Mouse (Mus musculus) adrenal gland, adult 2 months (tissue): ENCODE data around the gene B3gat1. TPM values are rescaled to one million over a fixed set of nuclear protein-coding genes. Genes with fewer than 3 reads are reported as not detected.

ENCODE experiments used
- DNase-seq: peaks from one replicate; pipeline ENCODE4 v3.0.0; 2021
- polyA plus RNA-seq: library from polyadenylated mRNA; depleted of rRNA; stranded (reverse); fragments of >200 nt; gene quantifications from 2 replicates; pipeline ENCODE4 v1.2.3, GENCODE M21; 2012; rRNA removed
- total RNA-seq, 2 experiments: library from RNA; stranded (reverse); gene quantifications; 2 replicates each; pipeline ENCODE4 v1.2.3; 2021

Gene B3gat1
- total and polyA plus RNA-seq, 3 experiments, result 0.84 to 1.3 (median 1.0) TPM

DNA sequence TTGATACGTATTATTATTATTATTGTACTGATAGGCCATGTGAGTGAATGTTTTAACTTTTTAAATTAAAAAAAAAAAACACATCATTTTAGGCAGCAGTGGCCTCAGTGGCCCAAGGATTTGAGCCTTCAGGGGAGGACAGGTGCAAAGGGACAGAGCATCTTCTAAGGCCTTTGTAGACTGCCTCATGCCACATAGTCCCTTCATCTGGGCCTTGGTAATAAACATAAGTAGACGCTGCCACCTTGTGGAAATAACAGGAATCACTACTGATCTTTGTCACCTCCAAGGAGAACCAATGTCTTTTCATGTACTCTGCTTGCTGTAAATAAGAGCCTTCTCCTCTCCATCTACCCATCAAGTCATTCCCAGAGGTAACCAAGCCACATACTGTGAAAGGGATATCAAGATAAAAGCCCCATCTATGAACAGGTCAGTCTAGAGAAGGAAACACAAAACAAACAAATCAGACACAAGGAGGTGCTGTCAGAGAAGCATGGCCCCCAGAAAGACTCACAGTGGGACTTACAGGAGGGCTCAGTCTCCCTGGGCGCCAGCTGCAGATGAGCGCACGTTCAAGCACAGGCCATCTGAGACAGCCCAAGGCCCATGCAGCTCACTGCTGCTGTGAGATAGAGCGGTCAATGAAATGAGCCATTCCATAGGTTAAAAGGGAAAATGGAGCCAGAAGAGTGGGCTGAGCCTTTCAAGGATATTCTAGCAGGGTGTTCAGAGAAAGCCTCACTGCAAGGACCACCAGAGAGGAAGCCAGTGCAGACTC, 42.8 kb downstream of the B3gat1 start:
- peak; percentile 41 for DNase-seq

DNA sequence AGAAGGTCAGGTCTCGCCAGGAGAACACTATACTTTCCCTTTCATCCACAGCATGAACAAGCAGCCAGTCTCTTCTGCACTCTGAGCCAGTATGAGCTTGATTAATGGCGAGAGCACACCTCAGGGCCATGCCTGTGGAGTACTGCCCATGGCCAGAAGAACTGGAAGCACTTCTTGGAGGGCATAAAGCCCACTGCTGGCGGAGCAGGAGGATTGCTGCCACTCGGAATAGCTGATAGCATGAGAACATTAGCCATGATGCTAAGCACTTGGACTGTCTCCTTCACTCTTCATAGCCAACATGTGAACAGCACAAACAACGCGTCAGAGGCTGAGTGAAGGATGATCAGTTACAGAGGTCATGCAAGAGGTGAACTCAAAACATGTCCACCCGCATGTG, 44.9 kb downstream of the B3gat1 start:
- no peak for DNase-seq

DNA sequence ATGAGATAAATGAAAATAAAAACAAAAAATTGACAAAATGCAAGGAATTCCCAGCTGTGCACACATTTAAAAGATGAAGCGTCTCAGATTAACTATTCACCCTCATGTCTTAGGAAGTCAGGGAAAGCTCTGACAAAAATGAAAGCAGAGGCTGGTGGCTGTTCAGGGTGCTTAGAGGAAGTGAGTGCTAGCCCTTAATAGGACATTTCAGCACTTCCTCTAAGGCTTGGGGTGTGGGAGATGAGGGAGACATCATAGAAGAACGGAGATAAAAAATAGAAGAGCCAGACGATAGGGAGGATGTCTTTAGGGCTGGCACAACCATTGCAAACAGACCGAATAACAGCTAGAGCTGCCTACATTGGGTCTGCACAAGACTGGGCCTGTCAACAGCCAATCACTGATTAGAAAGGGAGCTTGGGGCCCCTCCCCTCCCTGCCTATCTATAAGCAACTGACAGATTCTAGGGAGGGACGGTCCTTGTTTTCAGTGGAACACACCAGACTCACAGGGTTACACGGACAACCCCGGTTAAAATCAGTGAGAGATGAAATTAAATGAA, 50.0 kb downstream of the B3gat1 start:
- DNase-seq, result no peak

DNA sequence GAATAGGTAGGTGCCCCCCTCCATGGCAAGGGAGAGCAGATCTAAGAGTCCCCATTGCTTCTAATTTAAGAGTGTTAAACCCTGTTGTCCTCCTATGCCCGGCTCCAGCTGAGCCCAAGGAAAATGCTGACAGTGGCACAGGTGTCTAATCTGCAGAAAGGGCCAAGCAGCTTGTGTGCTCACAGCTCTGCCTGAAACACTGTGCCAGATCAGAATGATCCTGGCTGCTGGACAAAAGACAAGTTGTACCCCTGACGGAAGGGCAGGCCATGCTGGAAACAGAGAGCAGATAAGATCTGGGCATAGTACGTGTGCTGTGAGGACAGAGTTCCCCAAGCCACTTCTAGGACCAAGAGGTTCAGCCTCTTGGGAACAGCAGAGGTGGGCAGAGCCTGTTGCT, 59.3 kb downstream of the B3gat1 start:
- DNase-seq, result no peak

DNA sequence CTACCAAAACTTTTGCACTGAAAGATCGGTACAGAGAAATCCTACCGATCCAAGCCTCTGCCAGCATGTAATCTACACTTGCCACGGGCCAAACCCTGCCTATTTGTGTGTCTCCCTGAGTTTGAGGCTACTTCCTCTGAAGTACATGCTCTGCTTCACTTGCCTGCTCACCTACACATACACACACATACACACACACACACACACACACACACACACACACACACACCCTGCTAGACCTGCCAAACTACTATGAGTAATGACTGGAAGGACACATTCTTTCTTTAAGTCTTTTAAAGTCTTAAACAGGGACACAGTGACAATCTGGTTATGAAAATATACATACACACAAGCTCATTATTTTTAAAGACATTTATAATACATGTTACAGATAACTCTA, 64.7 kb downstream of the B3gat1 start:
- no peak for DNase-seq

DNA sequence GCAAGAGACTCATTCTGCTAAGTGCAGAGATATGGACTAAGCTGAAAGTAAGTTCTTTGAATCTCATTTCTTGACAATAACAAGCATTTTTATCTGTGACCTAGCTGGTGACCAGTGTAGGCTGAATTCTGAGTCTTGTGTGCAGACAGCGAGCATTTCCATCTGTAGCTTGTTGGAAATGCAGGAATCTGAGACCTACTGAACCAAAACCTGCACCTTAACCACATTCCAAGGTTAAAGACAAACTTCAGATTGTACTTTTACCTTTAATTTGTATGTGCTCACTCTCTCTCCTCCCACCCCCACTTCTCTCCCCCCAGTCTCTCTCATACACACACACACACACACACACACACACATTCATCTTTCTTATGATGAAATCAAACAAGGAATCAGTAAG, 65.2 kb downstream of the B3gat1 start:
- DNase-seq, result no peak

DNA sequence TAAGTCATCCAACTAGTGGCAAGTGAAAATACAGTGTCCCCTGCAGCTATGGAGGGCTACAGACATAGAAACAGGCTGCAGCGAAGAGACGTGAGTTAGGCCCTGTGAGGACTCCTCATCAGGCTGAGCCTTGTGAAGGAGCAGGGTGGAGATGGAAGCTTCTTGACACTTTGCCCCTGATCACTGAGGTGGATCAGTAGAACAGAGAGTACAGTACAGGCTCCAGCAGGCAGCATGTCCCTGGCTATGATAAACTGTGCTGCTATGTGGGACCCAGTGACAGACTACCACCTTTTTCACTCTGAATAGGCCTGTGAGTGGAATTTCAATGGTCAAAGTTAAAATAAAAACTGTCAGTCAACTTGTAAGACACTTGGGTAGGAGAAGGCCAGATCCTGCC, 66.8 kb downstream of the B3gat1 start:
- DNase-seq, result no peak

DNA sequence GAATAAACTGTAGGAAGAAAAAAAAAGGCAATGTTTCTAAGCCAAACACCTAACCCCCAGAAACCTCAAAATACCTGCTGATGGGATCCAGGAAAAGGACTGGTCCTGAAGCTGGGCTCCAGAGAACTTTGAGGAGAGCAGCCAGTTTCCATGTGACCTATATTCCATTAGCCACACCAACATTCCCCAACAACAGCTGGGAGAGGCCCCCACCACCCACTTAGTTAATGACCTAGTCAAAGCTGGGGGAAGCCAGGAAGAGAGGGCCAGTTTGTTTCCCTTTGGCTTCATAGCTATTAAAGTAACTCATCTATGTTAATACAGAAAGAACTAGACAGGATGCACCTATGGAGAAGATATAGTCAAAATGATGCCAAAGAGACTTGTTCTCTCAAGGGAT, 70.8 kb downstream of the B3gat1 start:
- DNase-seq, result no peak

DNA sequence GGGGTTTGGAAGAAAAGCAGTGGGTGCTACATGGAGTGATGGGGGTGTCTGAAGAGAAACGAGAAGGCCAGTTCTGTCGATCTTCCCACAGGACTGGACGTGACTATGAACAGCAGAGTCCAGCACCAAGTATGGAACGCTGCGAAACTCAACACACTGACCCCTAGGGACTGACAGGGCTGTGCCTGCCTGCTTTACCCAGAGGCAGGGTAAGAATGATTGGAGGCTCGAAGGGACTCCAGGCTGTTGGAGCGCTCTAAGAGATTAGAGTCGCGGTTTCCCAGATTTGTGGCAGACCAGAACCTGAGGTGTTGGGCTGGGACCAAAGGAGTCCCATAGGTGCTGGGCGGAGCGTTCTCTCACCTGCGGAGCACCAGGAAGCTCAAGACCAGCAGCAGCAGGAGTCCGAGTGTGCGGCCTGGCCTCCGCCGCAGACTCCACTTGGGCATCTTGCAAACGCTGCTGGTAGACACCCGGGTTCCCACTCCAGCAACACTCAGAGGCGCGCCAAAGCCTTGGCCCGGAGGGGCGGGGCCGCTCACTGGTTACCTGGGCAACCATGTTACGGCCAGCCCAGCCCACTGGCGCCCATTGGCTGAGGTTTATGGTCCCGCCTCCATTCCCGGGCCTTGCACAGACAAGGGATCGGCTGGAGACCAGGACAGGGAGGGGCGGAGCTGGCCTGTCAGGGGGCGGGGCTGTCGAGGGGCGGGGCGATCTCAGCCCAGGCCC, 72.6 kb downstream of the B3gat1 start, which contains the start of gene Glb1l2:
Glb1l2 (minus strand) TSS at position 534 of the 732 bp plus-strand sequence.
- peak; percentile 97 for DNase-seq

DNA sequence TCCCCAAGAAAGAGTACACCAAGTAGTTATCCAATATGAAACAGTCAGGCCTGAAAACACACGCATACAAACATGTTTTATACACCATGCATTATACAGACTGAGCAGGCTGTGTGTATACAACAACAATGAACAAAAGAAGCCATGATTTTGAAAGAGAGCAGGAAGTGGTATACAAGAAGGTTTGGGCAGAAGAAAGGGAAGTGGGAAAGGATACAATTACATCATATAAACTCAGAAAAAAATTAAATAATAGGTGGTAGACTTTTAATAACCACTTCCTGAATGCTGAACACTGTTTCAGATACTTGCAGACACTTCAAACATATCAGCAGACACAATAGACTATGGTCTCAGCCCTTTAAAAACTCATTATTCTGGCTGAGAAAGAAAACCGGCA, 75.2 kb downstream of the B3gat1 start:
- no peak for DNase-seq

Other genes starting within 250 kb of the B3gat1 start
- 10 to 100 TPM in 1 of 2 experiments, 1 to 10 TPM in 1; 7.1 to 15.9 TPM for gene Glb1l2, start 72.7 kb downstream of the B3gat1 start, total RNA-seq
- gene Glb1l2, start 72.7 kb downstream of the B3gat1 start, polyA plus RNA-seq, result 8.7 and 9.9 TPM in 2 replicates
- gene Glb1l3, start 127.2 kb downstream of the B3gat1 start, total RNA-seq, result under 1 TPM; 0.62 to 0.92 TPM
- gene Glb1l3, start 127.2 kb downstream of the B3gat1 start, polyA plus RNA-seq, result 2.3 and 2.8 TPM in 2 replicates
- gene Gm1110, start 189.4 kb downstream of the B3gat1 start, total RNA-seq, result not detected
- not detected in 2 replicates for gene Gm1110, start 189.4 kb downstream of the B3gat1 start, polyA plus RNA-seq